Mouse (Mus musculus) ES-Bruce4 (cell line): ENCODE results near the gene Lipc.

Source experiments
- CTCF ChIP-seq: IDR thresholded peaks from one replicate; pipeline ENCODE4 v1.8.1; 2011; ENCODE audit warnings: low read depth, low read length
- POLR2A ChIP-seq: IDR thresholded peaks from one replicate; pipeline ENCODE4 v1.8.1; 2011; ENCODE audit warnings: low read length; ENCODE audit not compliant: insufficient read depth

DNA sequence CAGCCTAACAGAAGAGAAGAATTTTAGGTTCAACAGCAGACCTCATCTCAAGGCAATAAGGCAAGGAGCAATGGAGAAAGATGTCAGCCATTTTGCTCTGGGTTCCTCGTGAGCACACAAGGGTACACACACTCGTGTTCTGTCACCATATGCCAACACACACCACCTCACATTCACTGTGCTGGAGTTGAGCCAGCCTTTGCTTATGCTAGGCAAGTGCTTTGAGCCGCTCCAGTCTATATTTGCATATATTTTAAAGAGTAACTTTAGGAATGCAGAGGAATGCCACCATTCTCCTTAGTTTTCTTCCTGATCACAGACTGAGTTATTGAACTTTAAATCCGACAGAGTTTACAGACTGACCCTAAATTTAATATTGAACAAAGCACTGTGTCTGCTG is 161.4 kb downstream of the Lipc start:
- TF ChIP-seq CTCF (no peak), POLR2A (no peak)
